Mouse (Mus musculus) forebrain, embryonic 15.5 days (tissue): ENCODE measurements around the gene Mtmr12. TPM values are rescaled to one million over a fixed set of nuclear protein-coding genes. Genes with fewer than 3 reads are reported as not detected.

Experiments used
- ATAC-seq: fragments of 200-750 bp; cut with Nextera tagmentation; replicated peaks from 2 replicates; pipeline ENCODE4 v1.8.0; 2017; ENCODE audit warnings: mild to moderate bottlenecking, moderate TSS enrichment, moderate library complexity
- H3K27ac ChIP-seq: fragments of 300-500 bp; sonication (generic); replicated peaks from 2 replicates; pipeline ENCODE4 v1.5.1; 2015; ENCODE audit warnings: mild to moderate bottlenecking, inconsistent platforms
- H3K27me3 ChIP-seq: fragments of 300-500 bp; sonication (generic); 2 replicates; pipeline ENCODE4 v1.6.1; 2015; ENCODE audit warnings: inconsistent platforms
- H3K36me3 ChIP-seq: fragments of 300-500 bp; sonication (generic); 2 replicates; pipeline ENCODE4 v1.6.1; 2015; ENCODE audit warnings: mild to moderate bottlenecking, inconsistent platforms
- H3K4me1 ChIP-seq: fragments of 300-500 bp; sonication (generic); 2 replicates; pipeline ENCODE4 v1.6.1; 2015; ENCODE audit warnings: inconsistent platforms
- H3K4me2 ChIP-seq: fragments of 300-500 bp; sonication (generic); replicated peaks from 2 replicates; pipeline ENCODE4 v1.6.1; 2015; ENCODE audit warnings: mild to moderate bottlenecking, inconsistent platforms
- H3K4me3 ChIP-seq: fragments of 300-500 bp; sonication (generic); 2 replicates; pipeline ENCODE4 v1.5.1; 2015; ENCODE audit warnings: mild to moderate bottlenecking, inconsistent platforms
- H3K9ac ChIP-seq: fragments of 300-500 bp; sonication (generic); replicated peaks from 2 replicates; pipeline ENCODE4 v1.6.1; 2015; ENCODE audit warnings: mild to moderate bottlenecking, inconsistent platforms
- H3K9me3 ChIP-seq: fragments of 300-500 bp; sonication (generic); 2 replicates; pipeline ENCODE4 v1.6.1; 2016; ENCODE audit warnings: inconsistent platforms
- WGBS: fragments of 180-500 bp; shearing (Covaris S2); methylation state at CpG from one replicate; pipeline ENCODE4 v1.1.7; 2015; ENCODE audit warnings: mixed read lengths; 5-methylcytosine and 5-hydroxymethylcytosine counted together
- polyA plus RNA-seq: library from polyadenylated mRNA; unstranded; fragments of >200 nt; fragmentation: Nextera tagmentation; extraction: Ambion mirVana; gene quantifications from 2 replicates; pipeline ENCODE4 v1.2.1, GENCODE M21; 2015

The Mtmr12 gene
- polyA plus RNA-seq, 1 experiment from 2014 or later, result 10.7 TPM

DNA sequence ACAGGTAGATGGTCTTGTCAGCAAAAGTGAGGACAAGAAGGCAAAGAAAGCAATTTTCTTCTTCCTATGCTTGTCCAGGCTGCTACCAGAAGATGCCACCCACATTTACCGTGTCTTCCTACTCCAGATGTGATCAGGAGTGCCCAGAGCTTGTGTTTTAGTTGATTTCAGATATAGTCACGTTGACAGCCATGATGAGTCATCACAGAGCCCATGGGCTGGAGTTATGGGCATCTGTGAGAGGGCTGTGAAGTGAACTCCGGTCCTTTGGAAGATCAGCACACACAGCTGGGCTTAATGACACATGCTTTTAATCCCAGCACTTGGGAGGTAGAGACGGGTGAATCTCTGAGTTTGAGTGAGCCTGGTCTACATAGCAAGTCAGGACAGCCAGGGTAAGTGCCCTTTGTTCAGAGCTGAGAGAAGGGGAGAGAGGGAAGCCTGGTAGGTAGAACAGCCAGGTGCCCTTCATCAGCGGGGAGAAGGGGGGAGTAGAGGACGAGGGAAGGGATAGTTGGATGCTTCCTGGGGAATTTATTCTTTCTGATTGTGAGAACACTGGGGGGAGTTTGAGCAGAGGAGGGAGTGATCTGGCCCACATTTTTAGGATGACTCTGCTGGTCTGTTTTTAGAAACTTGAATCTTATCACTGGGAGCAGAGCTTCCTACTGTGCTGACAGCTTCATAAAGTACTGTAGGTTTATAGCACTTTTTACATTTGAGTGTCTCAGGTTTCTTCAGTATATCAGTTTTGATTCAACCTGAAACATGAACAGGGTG, 40.9 kb downstream of the Mtmr12 start:
- Histone ChIP-seq H3K4me3 (no peak overlapping the region), H3K27ac (no peak overlapping the region), H3K27me3 (no peaks in the 10 kb centered on the region), H3K4me2 (no peak overlapping the region), H3K4me1 (no peaks in the 10 kb centered on the region), H3K9ac (no peak overlapping the region), H3K9me3 (no peaks in the 10 kb centered on the region), H3K36me3 (peaks cover 6% of the 10 kb centered on the region)
- ATAC-seq, result no peak
- WGBS, result 80% methylated on average over 6 of the region's 6 CpGs

DNA sequence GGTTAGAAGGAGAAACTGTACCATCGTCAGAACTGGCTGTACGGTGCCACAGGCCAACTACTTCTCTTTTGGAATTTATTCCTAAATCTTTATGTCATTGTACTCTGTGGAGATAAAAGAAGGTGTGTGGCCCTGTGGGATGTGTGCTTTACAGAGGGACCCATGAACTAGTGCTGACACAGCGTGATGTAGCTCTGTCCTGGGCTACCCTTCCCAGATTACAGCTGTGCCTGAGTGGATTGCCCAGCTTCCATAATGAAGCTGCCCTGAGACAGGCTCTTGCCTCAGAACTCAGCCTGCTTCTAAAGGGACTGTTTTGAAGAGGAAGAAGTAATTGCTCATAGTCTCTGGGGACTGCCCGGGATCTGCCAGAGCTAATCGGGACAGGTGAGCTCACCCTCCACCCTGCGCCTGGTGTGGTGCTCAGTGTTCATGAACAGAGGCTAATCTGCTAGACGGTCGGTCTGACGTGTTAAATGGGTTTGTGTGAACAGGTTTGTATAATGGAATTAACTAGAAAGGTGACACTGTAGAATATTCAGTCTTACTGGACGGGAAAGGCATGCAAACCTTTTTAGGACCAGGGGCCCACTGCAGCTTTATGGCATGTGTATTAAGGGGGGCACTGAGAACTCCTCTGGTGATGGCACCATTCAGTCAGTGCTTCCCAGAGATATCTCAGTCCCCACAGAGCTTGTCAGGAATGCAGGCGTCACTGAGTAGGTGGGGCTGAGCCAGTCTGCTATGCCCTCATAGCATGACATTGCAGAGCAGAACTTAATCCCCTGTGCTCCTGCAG, 41.7 kb downstream of the Mtmr12 start:
- Histone ChIP-seq H3K27me3 (no peaks in the 10 kb centered on the region), H3K36me3 (peaks cover 10% of the 10 kb centered on the region), H3K27ac (no peak overlapping the region), H3K9ac (no peak overlapping the region), H3K9me3 (no peaks in the 10 kb centered on the region), H3K4me1 (no peaks in the 10 kb centered on the region), H3K4me3 (no peak overlapping the region), H3K4me2 (no peak overlapping the region)
- ATAC-seq, result no peak; the same call in 1 of the 2 replicates
- 56% methylated on average over 11 of the region's 11 CpGs for WGBS

DNA sequence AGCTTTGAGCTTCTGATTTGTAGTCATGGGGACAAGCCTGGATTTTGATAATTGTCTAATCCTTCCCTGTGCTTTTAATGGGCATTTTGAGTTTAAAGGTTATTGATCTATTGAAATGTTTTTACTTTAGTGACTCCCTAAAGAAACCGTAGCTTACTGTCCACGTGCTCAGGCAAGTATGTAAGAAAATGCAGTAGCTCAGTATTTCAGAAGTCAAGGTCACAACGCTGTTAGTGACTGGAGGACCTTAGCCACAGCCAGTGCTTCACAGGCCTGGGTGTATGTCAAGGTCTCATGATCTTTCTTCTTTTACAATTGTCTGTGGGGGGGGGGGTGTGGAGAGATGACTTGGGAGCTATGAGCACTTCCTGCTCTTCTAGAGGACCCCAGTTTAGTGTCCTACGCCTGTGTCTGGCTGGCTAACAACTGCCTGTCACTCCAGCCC, 42.4 kb downstream of the Mtmr12 start:
- no peak overlapping the region for H3K27ac ChIP-seq
- no peak overlapping the region for H3K9ac ChIP-seq
- no peak overlapping the region for H3K4me3 ChIP-seq
- no peaks in the 10 kb centered on the region for H3K4me1 ChIP-seq
- no peak for ATAC-seq
- H3K9me3 ChIP-seq, result no peaks in the 10 kb centered on the region
- WGBS, result 51% methylated on average over 4 of the region's 4 CpGs
- H3K27me3 ChIP-seq, result no peaks in the 10 kb centered on the region
- H3K4me2 ChIP-seq, result no peak overlapping the region
- peaks cover 16% of the 10 kb centered on the region for H3K36me3 ChIP-seq

DNA sequence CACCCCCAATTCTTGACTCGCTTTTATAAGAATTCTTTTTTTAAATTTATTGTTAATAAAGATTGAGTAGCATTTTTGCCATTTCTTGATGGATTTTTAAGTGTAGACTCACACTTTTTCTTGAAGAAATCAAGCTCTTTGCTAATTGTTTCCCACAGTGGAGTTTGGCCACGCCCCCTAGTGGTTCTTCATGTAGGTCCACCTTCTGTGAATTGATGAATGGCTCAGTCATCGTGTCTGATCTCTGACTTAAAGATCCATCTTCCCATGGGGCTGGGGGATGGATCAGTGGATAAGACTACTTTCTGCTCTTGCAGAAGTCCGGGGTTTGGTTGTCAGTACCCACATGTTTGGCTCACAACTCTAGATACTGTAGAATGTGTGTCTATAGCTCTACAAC, 43.5 kb downstream of the Mtmr12 start:
- Histone ChIP-seq H3K4me1 (no peaks in the 10 kb centered on the region), H3K4me3 (no peak overlapping the region), H3K4me2 (no peak overlapping the region), H3K27me3 (no peaks in the 10 kb centered on the region), H3K27ac (no peak overlapping the region), H3K9ac (no peak overlapping the region), H3K36me3 (peaks cover 22% of the 10 kb centered on the region), H3K9me3 (no peaks in the 10 kb centered on the region)
- 0 out of 2 replicates have a peak, but pooled peaks have one; percentile 8 for ATAC-seq
- WGBS, result 62% methylated on average over 4 of the region's 4 CpGs

DNA sequence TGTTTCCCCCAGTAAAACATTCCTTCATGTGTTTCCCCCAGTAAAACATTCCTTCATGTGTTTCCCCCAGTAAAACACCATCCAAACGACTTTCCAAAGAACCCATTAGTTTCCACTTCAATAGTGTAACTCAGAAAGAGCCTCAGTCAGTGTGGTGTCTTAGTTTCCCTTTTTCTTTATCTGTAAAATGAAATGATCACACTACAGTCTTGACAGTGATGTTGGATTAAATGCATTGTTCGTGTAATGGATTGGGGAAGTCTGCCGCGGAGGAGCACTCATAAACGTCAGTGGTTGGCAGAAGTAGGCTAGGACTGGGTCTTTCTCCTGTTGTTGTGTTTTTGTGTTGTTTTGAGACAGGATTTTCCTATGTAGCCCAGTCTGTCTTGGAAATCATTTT, 45.5 kb downstream of the Mtmr12 start:
- Histone ChIP-seq H3K27me3 (no peaks in the 10 kb centered on the region), H3K27ac (no peak overlapping the region), H3K9me3 (no peaks in the 10 kb centered on the region), H3K4me2 (no peak overlapping the region), H3K9ac (no peak overlapping the region), H3K4me1 (no peaks in the 10 kb centered on the region), H3K36me3 (peaks cover 21% of the 10 kb centered on the region), H3K4me3 (no peak overlapping the region)
- no peak for ATAC-seq
- 76% methylated on average over 5 of the region's 5 CpGs for WGBS

DNA sequence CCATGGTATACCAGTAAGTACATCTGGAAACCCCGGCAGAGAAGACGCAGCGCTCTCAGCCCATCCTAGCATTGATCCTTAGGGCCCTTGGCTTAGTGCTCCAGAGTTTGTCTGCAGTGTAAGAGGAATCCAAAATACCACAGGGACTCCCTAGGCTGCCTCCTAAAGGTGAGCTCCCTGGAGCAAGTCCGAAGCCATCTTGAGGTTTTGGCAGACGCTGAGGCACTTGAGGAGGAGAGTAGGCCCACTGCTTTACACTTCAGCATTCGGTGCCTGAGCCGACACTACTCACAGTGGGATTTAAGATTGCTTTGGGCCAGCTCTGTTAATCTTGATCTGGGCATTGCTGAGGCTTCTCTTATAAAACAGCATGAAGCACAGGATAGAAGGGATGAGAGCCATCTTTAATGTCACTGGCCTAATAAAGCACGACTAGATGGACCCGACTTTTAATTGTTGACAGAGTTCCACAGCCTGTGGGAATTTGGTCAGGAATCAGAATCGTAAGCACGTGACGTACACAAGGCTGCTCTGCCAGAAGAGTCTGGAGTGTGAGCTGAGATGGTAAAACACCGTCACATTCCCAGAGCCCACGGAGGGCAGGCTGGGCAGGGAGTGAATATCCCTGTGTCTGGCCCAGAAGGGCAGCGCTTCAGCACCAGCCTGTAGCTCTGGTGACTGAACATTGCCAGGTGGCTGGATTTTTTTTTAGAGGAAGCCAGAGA, 46.8 kb downstream of the Mtmr12 start:
- Histone ChIP-seq H3K27me3 (no peaks in the 10 kb centered on the region), H3K9ac (no peak overlapping the region), H3K27ac (no peak overlapping the region), H3K4me1 (no peaks in the 10 kb centered on the region), H3K4me2 (no peak overlapping the region), H3K9me3 (no peaks in the 10 kb centered on the region), H3K36me3 (peaks cover 16% of the 10 kb centered on the region; the same call in 1 of the 2 replicates), H3K4me3 (no peak overlapping the region)
- no peak for ATAC-seq
- 93% methylated on average over 15 of the region's 15 CpGs for WGBS

DNA sequence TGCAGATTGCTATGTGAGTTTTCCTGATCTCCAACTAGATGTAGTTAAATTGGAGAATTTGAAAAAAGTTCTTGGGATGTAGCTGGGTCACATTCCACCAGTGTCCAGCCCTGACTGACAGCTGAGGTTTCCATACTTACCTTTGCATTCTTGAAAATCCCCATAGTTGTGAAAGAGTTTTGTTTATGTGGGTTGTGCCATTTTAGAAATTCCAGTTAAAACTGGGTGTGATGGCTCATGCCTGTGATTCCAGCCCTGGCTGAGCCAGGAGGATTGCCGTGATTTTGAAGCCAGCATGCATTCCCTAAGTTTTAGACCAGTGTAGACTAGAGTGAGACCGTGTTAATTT, 47.3 kb downstream of the Mtmr12 start:
- Histone ChIP-seq H3K27me3 (no peaks in the 10 kb centered on the region), H3K4me3 (no peak overlapping the region), H3K36me3 (peaks cover 18% of the 10 kb centered on the region; the same call in 1 of the 2 replicates), H3K4me1 (no peaks in the 10 kb centered on the region), H3K27ac (no peak overlapping the region), H3K9ac (no peak overlapping the region), H3K4me2 (no peak overlapping the region), H3K9me3 (no peaks in the 10 kb centered on the region)
- ATAC-seq, result no peak
- 93% methylated on average over 2 of the region's 2 CpGs for WGBS

DNA sequence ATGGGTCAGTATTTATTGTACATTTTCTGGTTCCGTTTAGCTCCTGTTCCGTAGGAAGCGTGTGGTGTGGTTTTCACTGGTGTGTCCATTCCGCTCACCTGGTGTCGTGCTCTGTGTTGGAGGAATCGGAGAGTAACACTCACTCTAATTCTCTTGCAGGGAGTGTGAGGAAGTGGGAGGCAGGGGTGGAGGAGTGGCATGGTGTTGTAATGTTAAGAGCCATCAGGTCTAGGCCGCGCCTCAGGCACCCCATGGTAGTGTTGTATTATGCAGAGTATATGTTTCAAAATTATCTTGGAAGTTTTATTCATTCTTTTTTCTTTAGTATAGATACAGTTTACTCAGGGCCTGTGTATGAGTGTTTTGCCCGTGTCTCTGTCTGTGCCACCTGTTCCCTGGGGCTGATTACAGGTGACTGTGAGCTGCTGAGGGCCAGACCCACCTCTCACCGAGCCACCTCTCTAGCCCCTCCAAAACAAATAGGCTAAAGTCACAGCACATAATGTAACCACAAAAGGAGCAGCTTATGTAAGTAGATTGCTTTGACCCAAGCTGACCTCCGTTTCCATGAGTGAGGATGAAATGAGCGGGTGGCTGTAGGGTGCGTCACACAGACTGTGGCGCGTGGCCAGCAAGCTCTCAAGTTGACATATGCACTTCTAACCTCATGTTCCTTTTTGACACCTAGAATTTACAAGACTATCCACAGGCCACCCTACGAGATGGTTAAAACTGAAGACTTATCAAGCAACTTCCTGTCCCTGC, 53.1 kb downstream of the Mtmr12 start:
- no peak overlapping the region for H3K4me3 ChIP-seq
- no peak overlapping the region for H3K4me2 ChIP-seq
- no peak for ATAC-seq
- H3K4me1 ChIP-seq, result no peaks in the 10 kb centered on the region
- no peak overlapping the region for H3K27ac ChIP-seq
- WGBS, result 93% methylated on average over 16 of the region's 16 CpGs
- H3K9me3 ChIP-seq, result no peaks in the 10 kb centered on the region
- H3K27me3 ChIP-seq, result no peaks in the 10 kb centered on the region
- H3K36me3 ChIP-seq, result peaks cover 36% of the 10 kb centered on the region
- H3K9ac ChIP-seq, result no peak overlapping the region

DNA sequence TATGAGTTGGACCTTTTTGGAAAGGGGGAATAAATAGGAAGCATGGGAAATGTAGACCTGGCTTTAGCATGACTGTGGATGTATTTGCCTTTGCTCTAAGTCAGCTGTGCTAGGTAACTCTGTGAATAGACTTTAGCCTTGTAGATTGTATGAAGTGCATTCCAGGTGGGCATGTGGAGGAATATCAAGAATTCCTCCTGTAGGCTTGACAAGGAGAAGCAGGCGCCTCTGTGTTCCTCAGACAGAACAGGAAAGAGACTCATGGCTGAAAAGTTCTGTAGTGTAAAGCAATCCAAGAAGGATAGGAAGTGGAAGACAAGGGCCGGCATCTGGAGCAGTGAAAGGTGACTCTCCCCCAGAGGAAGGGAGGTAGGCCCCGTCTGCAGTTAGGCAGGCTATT, 58.2 kb downstream of the Mtmr12 start:
- Histone ChIP-seq H3K4me2 (no peak overlapping the region), H3K27me3 (no peaks in the 10 kb centered on the region), H3K9ac (no peak overlapping the region), H3K36me3 (peaks cover 61% of the 10 kb centered on the region), H3K27ac (no peak overlapping the region), H3K4me3 (no peak overlapping the region), H3K4me1 (no peaks in the 10 kb centered on the region), H3K9me3 (no peaks in the 10 kb centered on the region)
- ATAC-seq, result no peak
- 91% methylated on average over 3 of the region's 3 CpGs for WGBS

DNA sequence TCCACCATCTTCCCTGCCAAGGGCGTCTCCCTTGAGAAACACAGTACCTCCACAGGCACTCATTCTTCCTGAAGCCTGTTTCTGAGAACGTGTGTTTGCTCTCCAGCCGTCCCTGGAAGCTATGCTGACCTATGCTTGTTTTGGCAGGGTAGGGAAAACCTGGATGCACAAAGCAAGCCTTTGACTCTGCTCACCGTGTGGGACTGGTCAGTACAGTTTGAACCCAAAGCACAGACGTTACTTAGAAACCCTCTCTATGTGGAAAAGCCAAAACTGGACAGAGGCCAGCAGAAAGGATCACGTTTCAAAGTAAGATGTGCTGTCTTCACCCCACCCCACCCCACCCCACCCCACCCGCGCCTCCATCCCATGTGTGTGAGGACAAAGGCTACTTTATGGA, 61.6 kb downstream of the Mtmr12 start:
- H3K9ac ChIP-seq, result no peak overlapping the region
- 82% methylated on average over 8 of the region's 8 CpGs for WGBS
- peaks cover 69% of the 10 kb centered on the region for H3K36me3 ChIP-seq

DNA sequence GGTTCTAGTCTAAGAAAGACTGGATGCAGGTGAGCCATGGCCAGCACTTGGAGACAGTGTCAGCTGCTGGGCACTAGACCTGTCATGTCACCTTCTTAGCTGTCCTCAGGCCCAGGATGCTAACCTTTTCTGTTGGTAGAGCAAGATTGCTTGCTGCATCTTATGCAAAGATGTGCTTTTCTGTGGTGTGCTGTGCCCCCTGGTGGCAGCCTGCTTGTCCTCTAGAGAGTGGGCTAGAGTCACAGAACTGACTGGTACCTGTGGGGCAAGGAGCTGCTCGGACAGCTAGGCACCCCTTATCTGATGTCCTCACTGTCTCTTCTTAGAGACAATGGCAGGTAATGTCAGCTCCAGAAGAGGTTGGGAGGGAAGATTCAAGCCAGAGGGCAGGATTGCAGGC, 63.2 kb downstream of the Mtmr12 start:
- H3K27me3 ChIP-seq, result no peaks in the 10 kb centered on the region
- H3K4me3 ChIP-seq, result no peak overlapping the region
- H3K4me2 ChIP-seq, result no peak overlapping the region
- H3K9me3 ChIP-seq, result no peaks in the 10 kb centered on the region
- peak; percentile 61 for ATAC-seq
- no peak overlapping the region for H3K27ac ChIP-seq
- H3K9ac ChIP-seq, result no peak overlapping the region
- peaks cover 55% of the 10 kb centered on the region for H3K36me3 ChIP-seq
- H3K4me1 ChIP-seq, result no peaks in the 10 kb centered on the region
- 38% methylated on average over 1 of the region's 1 CpGs for WGBS

More for the DNA sequence above, 61.6 kb downstream of the Mtmr12 start:
- no peaks in the 10 kb centered on the region for H3K27me3 ChIP-seq
- no peak overlapping the region for H3K4me3 ChIP-seq
- H3K27ac ChIP-seq, result no peak overlapping the region
- H3K9me3 ChIP-seq, result no peaks in the 10 kb centered on the region
- no peaks in the 10 kb centered on the region for H3K4me1 ChIP-seq
- no peak for ATAC-seq
- H3K4me2 ChIP-seq, result no peak overlapping the region
